Mouse (Mus musculus): ENCODE data around the gene Zfp568. TPM values are rescaled to one million over a fixed set of nuclear protein-coding genes. Genes with fewer than 3 reads are reported as not detected.

Gene Zfp568
- total RNA-seq, 1 experiment from 2014 or later, result 32.8 TPM

DNA sequence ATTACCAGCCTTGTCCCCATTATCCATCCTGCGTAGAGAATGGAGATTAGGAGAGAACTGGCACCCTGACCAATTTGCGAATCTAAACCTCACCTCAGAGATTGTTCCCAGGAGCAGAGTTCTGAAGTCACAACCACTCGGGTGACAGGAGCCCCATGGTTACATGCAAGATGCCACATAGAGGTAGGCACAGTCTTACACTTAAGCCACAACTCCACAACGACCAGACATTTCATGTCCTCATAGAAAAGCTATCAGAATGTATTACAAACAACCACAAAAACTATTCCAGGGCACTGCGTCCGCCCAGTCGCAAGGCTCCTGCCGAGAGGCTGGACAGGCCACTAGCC is 440 bp upstream of the Zfp568 start:
- 0 out of 2 replicates have a peak, but pooled peaks have one; percentile 1 for ATAC-seq (replicated peaks; ENCODE audit: insufficient number of reproducible peaks, low FRiP score, low TSS enrichment, poor library complexity, severe bottlenecking)

GRCm38 (mm10) chr7:29986101-29986500 is 2.3 kb downstream of the Zfp568 start:
- no peak for ATAC-seq (replicated peaks; ENCODE audit: insufficient number of reproducible peaks, low FRiP score, low TSS enrichment, poor library complexity, severe bottlenecking)

- ATAC-seq (replicated peaks; ENCODE audit: insufficient number of reproducible peaks, low FRiP score, low TSS enrichment, poor library complexity, severe bottlenecking), result no peak
These were observed 3.8 kb downstream of the Zfp568 start for GRCm38 (mm10) chr7:29987551-29987950.

DNA sequence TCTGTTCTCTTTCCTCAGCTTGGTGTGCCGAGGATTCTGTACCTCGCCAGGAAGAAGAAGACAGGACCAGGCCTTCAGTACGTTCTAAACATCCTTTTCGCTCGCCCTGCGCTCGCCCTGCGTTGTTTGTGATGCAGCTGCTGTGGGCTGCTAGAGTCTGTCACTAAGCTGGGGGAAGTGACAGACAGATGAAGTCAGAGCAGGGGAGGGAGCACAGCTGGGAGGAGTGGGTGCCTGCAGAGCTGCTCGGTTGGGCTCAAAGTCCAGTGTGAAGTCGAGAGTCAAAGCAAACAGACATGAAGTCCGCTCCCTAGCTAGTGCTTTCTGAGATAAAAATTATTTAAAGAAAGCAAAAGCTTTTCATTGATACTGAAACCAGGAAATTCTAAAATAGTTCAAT is 5.3 kb downstream of the Zfp568 start:
- no peak for ATAC-seq (replicated peaks; ENCODE audit: insufficient number of reproducible peaks, low FRiP score, low TSS enrichment, poor library complexity, severe bottlenecking)

DNA sequence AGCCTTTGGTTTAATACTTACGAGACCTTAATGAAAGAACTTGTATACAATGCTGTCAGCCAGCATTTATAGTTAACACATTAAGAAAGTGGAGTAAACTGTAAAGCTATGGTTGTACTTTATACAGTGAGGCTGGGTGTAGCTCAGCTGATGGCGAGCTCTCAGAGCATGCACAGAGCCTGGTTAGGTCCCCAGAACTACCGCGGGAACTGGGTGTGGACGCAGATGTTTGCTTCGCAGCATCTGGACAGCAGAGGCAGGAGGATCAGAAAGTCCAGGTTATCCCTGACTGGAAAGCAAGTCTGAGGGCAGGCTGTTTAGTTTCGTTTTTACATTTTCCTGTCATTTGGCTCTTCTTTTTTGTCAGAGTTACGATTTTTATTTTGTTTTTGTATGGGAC is 8.9 kb downstream of the Zfp568 start:
- no peak for ATAC-seq (replicated peaks; ENCODE audit: insufficient number of reproducible peaks, low FRiP score, low TSS enrichment, poor library complexity, severe bottlenecking)

DNA sequence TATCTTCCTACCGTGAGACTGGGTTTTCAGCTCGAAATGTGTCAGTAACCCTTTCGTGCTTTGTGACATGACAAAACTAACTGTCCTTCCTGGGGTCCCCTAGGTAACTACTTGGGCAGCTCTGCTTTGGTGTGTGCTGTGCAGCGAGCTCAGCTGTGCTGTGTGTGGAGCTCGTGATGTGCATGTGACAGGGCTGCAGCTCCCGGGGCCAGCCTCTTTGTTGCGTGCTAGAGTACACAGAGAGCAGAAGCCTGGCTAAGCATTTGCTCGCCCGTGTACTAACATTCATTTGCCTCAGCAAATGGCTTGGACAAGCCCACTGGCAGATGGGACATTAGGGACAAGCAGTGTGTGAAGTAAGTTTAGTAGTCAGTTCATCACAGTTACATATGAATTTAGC is 9.6 kb downstream of the Zfp568 start:
- no peak for ATAC-seq (replicated peaks; ENCODE audit: insufficient number of reproducible peaks, low FRiP score, low TSS enrichment, poor library complexity, severe bottlenecking)

DNA sequence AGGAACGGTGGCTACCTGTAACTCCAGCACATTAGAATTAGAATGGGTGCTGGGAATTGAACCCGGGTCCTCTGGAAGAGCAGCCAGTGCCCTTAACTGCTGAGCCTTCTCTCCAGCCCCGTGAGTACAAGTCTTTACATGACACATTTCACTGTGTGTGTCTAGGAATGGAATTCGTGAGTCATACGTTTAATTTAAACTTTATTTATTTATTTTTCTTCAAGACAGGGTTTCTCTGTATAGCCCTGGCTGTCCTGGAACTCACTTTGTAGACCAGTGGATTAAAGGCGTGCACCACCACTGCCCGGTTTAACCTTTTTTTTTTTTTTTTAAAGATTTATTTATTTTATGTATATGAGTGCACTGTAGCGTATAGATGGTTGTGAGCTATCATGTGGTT is 11.4 kb downstream of the Zfp568 start:
- ATAC-seq (replicated peaks; ENCODE audit: insufficient number of reproducible peaks, low FRiP score, low TSS enrichment, poor library complexity, severe bottlenecking), result no peak

DNA sequence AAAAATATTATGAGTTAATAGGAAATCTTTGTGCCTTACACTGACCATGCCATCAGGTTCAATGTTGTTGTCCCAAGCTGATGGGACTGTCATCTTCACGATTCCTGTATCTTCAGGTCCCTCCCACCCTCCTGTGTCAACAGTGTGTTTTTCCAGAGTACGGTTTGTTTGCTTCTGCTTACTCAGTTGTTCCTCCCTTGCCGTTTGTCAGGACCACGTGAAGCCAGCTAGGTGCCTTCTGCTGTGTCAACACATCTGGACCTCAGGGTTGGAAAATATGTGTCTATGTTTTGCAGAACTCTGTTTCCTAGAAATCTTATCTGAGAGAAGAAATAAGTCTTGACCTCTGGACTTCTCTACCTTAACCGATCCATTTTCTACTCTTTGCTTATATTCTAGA is 16.8 kb downstream of the Zfp568 start:
- ATAC-seq (replicated peaks; ENCODE audit: insufficient number of reproducible peaks, low FRiP score, low TSS enrichment, poor library complexity, severe bottlenecking), result no peak

- no peak for ATAC-seq (replicated peaks; ENCODE audit: insufficient number of reproducible peaks, low FRiP score, low TSS enrichment, poor library complexity, severe bottlenecking)
These were observed 23.8 kb downstream of the Zfp568 start for GRCm38 (mm10) chr7:30007601-30008000.

GRCm38 (mm10) chr7:30008020-30008690 is 24.4 kb downstream of the Zfp568 start:
- no peak; the same call in 1 of the 2 replicates for ATAC-seq (replicated peaks; ENCODE audit: insufficient number of reproducible peaks, low FRiP score, low TSS enrichment, poor library complexity, severe bottlenecking)

GRCm38 (mm10) chr7:30009321-30010085 is 25.7 kb downstream of the Zfp568 start:
- ATAC-seq (replicated peaks; ENCODE audit: insufficient number of reproducible peaks, low FRiP score, low TSS enrichment, poor library complexity, severe bottlenecking), result no peak

DNA sequence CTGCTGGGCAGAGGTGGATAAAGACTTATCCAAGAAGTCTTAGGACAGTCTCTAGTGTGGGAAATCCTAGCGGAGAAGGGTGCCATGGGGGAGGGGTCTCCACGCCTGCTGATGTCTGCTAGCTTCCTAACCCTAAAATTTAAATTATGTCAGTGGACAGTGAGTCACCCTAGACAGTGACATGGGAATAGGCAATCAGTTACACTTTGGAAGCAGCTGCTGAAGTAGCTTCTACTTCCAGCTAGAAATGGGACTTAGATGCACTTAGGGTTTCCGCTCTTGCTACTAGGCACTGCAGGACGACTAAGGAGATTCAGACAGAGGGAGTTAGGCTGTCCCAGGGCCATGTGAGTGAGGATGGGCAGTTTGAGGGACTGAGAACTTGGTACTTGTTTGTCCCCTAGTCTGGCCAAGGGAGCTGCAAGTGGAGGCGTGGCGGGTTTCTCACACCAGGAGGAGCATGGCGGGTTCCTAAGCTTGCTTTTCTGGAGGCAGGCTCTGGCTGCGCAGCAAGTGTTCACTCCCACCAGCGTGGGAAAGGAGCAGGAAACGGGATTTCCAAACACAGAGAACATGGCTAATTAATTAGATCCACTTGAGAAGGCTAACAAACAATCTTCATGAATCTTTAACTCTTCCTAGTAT is 26.9 kb downstream of the Zfp568 start:
- no peak for ATAC-seq (replicated peaks; ENCODE audit: insufficient number of reproducible peaks, low FRiP score, low TSS enrichment, poor library complexity, severe bottlenecking)

GRCm38 (mm10) chr7:30012956-30013363 is 29.2 kb downstream of the Zfp568 start:
- ATAC-seq (replicated peaks; ENCODE audit: insufficient number of reproducible peaks, low FRiP score, low TSS enrichment, poor library complexity, severe bottlenecking), result 0 out of 2 replicates have a peak, but pooled peaks have one; percentile 31

- ATAC-seq (replicated peaks; ENCODE audit: insufficient number of reproducible peaks, low FRiP score, low TSS enrichment, poor library complexity, severe bottlenecking), result no peak
These were observed 33.5 kb downstream of the Zfp568 start for GRCm38 (mm10) chr7:30017226-30017625.

DNA sequence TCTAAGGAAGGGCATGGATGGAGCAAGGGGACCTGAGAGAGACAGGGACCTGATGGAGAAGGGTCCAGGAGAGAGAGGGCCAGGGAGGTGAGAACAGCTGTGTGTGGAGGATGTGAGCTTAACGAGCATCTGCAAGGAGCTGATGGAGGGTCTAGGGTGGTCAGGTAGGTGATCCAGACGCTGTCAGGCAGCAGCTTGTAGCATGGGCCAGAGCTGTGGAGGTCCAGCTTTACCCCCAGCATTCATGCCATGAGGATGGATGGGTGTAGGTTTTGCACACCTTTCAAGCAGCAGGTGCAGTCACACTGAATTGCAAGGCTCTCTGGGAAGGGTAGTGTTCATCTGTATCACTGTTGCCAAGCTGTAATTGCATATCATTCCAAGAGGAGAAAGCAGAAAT is 35.8 kb downstream of the Zfp568 start:
- ATAC-seq (replicated peaks; ENCODE audit: insufficient number of reproducible peaks, low FRiP score, low TSS enrichment, poor library complexity, severe bottlenecking), result no peak

GRCm38 (mm10) chr7:30023324-30023723 is 39.6 kb downstream of the Zfp568 start:
- ATAC-seq (replicated peaks; ENCODE audit: insufficient number of reproducible peaks, low FRiP score, low TSS enrichment, poor library complexity, severe bottlenecking), result no peak

DNA sequence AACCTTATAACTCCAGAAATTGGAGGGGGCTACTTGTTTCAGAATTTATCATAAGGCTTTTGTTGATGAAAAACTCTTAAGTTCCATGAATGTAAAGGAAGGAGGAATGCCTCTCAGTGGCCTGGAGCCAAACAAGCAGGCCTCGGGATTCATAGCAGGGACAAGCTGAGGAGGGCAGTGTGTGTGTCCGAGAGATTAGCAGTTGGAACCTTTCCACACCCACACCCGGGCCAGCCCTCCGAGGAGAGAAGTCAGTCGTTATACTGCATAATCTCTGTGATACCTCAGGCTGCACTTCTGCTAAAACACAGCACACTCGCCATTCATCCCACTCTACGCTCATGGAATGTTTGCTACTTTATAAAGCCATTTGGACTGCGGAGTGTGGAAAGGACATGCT is 40.0 kb downstream of the Zfp568 start:
- ATAC-seq (replicated peaks; ENCODE audit: insufficient number of reproducible peaks, low FRiP score, low TSS enrichment, poor library complexity, severe bottlenecking), result no peak

- no peak for ATAC-seq (replicated peaks; ENCODE audit: insufficient number of reproducible peaks, low FRiP score, low TSS enrichment, poor library complexity, severe bottlenecking)
These were observed 41.6 kb downstream of the Zfp568 start for GRCm38 (mm10) chr7:30025358-30025757.

GRCm38 (mm10) chr7:30027331-30027730 is 43.6 kb downstream of the Zfp568 start:
- ATAC-seq (replicated peaks; ENCODE audit: insufficient number of reproducible peaks, low FRiP score, low TSS enrichment, poor library complexity, severe bottlenecking), result no peak

DNA sequence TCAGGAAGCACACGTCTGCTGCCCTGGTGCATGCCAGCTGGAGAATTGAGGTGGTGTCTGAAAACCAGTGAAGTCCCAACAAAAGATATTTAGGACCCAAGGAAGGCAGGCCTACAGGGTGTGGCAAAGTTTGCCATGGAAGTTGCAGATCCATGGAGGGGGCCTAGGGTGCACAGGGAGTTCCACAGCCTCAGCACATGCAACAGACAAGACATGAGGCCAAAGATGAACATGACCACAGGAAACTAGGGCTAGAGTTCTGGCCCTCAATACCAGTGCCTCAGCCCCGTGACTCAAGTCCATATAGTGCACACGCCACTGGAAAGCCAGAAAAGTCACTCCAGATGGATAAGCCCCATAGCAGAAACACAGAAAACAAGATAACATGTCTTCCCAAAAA is 44.8 kb downstream of the Zfp568 start:
- ATAC-seq (replicated peaks; ENCODE audit: insufficient number of reproducible peaks, low FRiP score, low TSS enrichment, poor library complexity, severe bottlenecking), result no peak
